Mouse (Mus musculus) embryonic stem cell, embryonic (primary cell): ENCODE results near the gene Pum2.

Source experiments
- CTCF ChIA-PET, 4 experiments: fragments of 300-600 bp in 2 of 4; fragments of 350-600 bp in 2 of 4; sonication (Branson Sonifier 250); formaldehyde crosslinking; loops; one replicate each; lab custom pipeline; 2022; ENCODE audit warnings: inconsistent platforms in 2 of 4; lab: Charles Lee
- POLR2A ChIA-PET, 4 experiments: fragments of 300-600 bp in 2 of 4; fragments of 350-600 bp in 2 of 4; sonication (Branson Sonifier 250); formaldehyde crosslinking; loops; one replicate each; lab custom pipeline; 2022; ENCODE audit warnings: antibody characterized with exemption in 4 of 4, inconsistent platforms in 1 of 4; lab: Charles Lee

Gene Pum2

DNA sequence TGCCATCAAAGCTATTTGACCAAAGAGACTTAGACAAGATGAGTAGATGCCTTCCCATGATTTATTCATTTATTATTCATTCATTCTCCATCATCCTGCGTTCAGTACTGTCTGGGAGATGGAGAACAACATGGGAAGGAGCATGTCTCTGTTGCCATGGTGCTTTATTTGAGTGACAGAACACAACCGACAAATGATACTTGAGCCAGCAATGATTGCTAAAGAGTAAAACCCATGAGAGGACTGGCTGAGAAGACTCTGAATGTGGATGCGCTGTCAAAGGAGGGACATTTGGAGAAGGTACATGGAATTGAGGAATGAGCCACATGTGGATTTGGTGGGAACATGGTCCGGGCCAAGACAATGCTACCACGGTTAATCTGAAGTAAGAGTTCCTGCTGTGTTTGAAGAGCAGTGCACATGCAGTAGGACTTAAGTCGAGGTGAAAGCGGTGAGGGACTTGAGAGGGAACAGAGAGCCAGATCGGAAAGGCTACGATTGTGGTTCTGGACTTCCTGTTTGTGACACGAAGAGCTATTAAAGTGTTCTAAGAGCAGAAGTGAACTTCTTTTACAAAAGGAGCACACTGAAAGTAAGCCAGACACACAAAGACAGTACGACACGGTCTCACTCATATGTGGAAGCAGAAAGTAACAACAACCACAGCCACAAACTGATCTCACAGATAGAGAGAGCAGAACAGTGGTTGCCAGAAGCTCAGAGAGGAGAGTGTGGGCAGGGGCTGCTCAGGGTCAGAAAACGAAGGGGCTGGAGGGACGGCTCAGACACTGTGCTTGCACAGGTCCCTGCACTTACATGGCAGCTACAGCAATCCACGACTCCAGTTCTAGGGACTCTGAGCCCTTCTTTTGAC, 14.3 kb upstream of the Pum2 start:
- ChIA-PET CTCF (interaction anchor here in 1 of 4 experiments (1.0 kb wide), 1 partner anchor 21 kb away, joined by 3 read pairs; no protein-coding TSS in a partner anchor), POLR2A (interaction anchor here in 2 of 4 experiments (0.7 to 1.0 kb wide), 2 partner anchors 19 to 127 kb away, joined by 3 read pairs; no protein-coding TSS in a partner anchor)

DNA sequence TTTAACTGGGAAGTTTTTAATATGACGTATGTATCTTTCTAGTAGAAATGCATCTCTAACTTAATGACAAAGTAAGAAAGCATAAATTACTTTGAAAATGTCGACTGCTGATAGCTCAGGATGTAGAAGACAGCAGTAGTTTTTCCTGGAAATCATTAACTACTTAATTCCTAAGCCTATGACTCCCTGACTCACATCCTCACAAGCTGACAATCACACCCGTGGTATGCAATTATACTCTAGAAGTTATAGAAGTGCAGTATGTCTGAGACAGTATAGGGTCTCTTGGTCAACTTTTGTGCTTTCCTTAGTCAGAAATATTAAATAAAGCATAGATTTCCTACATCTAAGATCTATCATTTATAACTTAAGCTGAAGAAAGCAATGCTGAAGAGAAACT, 12.2 kb upstream of the Pum2 start:
- ChIA-PET POLR2A (interaction anchor here in 1 of 4 experiments (0.6 to 1.2 kb wide), 4 partner anchors 17 to 64 kb away, joined by 3 read pairs; no protein-coding TSS in a partner anchor), CTCF (interaction anchor here in 2 of 4 experiments (0.6 to 0.7 kb wide), 2 partner anchors 10 to 107 kb away, joined by 3 to 7 read pairs; no protein-coding TSS in a partner anchor)

DNA sequence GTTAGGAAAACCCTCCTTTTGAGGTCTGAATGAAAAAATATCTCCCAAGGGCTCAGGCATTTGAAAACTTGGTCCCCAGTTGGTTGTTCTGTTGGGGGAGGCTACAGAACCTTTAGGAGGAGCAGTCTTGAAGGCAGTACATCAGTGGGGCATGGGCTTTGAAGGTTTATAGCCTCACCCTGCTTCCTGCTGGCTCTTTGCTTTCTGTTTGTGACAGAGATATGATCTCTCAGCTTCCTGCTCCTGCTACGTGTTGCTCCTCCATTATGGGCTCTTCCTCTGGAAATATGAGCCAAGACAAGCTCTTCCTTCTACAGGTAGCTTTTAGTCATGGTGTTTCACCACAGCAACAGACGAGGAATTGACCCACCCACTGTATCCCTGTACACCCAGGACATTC, 11.8 kb upstream of the Pum2 start:
- CTCF ChIA-PET, result interaction anchor here in 1 of 4 experiments (0.6 kb wide), 1 partner anchor 106 kb away, joined by 3 read pairs; no protein-coding TSS in a partner anchor
- POLR2A ChIA-PET, result interaction anchor here in 1 of 4 experiments (0.7 to 1.2 kb wide), 2 partner anchors 9 to 21 kb away, joined by 3 read pairs; no protein-coding TSS in a partner anchor

DNA sequence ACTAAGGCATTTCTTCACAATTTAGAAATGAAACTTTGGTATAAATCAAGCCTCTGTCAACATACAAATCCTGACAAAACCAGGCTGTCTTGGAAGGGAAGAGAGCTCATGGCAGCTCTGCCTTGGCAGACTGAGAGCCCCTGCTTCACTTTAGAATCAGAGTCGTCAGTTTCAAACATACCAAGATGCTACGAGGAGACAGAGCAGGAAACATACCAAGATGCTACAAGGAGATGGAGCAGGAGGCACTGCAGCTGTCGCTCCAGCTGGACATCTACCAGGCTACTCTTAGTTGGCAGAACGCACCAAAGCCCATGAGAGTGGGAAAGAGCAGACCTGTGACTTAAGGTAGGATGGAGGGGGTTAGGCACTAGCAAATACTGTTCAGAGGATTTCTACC, 11.2 kb upstream of the Pum2 start:
- CTCF ChIA-PET, result no interaction called here
- POLR2A ChIA-PET, result interaction anchor here in 2 of 4 experiments (0.6 to 1.8 kb wide), 3 partner anchors 8 to 327 kb away, joined by 3 read pairs; no protein-coding TSS in a partner anchor

DNA sequence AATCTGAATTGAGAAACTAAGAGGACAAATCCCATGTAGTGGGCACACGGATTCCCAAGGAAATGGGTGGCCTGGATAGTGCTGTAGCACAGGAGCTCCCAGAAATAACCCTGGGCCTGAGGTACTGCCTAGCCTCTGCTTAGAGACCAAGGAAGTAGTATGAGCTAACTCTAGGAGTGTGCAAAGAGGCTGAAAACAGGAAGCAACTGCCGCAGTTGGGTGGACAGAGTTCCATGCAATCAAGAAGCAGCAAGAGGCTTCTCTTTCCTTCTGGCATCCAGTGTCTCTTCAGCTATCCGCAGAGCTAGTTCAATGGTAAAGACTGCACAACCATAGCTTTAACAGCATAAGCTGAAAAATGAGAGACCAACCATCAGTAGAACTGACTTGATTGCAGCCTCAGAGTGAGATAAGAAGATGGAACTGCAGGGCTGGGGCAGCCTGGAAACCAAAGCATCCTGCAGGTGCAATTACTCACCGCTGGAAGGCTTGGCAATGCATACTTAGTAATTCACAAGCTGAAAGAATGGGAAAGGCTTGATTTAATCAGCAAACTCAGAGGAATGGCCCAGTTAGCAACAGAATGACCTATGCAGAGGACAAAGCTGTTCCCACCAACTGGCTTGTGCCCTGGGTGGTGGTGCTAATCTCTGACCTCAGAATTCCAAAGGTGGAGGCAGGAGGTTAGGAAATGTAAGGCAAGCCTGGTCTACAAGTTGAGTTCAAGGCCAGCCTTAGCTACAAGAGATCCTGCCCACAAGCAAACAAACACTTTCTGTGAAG, 6.3 kb upstream of the Pum2 start:
- CTCF ChIA-PET, result interaction anchor here in 2 of 4 experiments (0.6 to 1.2 kb wide), 3 partner anchors 30 to 311 kb away, joined by 3 to 5 read pairs (median 4); no protein-coding TSS in a partner anchor
- POLR2A ChIA-PET, result interaction anchor here in 3 of 4 experiments (0.6 to 1.7 kb wide), 10 partner anchors 11 to 238 kb away, joined by 3 to 6 read pairs (median 4); partner anchors contain the start of gene Rhob (in 2 of the 3)

DNA sequence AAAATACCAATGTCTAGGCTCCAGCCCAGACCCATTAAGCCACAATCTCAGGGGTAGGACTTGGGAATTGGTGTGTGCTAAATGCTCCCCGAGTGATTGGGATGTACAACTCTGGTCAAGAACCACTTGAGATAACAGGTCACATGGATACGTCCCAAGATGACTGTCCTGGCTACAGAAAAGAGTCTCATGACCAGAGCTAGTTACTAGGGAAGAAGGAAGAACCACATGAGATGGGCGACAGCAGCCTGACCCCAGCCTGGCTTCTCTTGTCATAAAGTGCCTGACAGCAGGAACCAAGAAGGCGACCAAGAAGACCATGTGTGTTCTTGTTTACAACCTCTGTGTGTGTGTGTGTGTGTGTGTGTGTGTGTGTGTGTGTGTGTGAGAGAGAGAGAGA, 4.5 kb upstream of the Pum2 start:
- CTCF ChIA-PET, result no interaction called here
- POLR2A ChIA-PET, result interaction anchor here in 1 of 4 experiments (1.1 to 1.3 kb wide), 2 partner anchors 9 to 170 kb away, joined by 3 read pairs; partner anchors contain the start of gene Rhob

DNA sequence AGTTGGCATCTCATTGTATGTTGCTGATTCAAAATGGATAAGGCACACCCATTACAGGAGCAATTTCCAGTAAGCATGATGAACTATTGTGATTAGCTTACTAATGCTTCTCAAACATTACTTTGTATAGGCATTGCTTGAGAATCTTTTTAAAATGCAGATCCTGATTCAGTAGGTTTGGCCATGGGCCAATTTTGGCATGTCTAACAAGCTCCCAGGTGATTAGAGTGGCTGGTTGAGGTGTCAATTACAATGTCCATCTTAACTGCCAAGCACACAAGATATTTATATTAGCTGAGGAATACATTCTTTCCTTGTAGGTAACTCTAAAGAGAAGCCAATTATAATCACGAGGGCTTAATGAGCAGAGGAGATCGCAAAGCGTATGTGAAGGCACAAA, 4.1 kb upstream of the Pum2 start:
- POLR2A ChIA-PET, result interaction anchor here in 1 of 4 experiments (1.1 to 1.3 kb wide), 2 partner anchors 9 to 170 kb away, joined by 3 read pairs; partner anchors contain the start of gene Rhob
- CTCF ChIA-PET, result no interaction called here

DNA sequence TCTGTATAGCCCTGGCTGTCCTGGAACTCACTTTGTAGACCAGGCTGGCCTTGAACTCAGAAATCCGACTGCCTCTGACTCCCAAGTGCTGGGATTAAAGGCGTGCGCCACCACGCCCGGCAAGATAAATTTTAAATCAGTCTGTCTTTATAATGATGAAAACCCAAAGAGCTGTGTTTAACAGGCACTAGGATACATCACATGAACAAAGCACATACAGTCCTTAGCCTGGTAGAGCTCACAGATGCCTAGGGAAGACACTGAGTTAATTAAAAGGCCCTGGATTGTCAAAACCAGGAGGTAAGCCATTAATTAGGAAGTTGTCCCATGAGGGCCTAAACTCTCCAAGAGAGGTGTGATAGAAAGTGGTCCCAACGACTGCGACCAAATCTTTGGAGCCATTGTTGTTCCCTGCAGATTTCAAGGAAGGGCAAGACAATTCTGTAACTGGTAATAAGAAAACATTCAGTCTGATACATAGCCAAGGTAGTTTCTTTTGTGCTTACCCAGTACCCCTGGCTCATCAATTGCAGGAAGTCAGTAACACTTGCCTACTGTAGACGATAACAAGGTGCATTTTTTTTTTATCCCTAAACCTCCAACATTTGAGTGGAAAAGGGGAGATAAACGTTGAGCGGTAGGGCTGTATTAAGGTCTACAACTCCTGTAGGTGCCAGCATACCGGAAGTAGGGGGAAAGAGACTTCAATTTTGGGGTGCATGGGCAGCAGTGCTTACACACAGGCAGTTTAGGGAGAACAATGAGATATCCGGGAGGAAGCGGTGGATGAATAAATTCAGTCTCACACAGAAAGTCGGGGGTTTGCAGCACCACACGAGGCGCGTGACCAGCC, 587 bp upstream of the Pum2 start:
- CTCF ChIA-PET, result no interaction called here

DNA sequence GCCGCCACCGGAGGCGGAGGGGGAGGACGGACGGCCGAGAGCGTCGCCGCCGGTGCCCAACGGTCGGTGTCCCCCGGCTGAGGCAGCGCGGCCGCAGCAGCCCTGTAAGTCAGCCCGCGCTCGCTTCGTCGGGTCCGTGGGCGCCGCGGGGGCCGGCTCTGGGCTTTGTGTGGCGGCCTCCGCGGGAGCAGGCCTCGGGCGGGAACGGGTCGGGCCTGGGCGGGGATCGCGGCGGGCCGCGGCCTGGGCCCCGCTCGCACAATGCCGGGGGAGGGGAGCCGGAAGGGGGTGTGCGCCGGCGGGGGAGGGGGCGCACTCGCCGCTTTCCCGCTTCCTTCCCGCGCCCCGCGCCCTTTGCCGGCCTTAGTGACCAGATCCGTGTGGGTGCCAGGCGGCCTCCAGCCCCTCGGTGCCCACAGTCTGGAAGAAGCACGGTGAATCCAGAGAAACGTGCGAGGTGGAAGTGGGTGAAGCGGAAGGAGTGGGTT, 487 bp downstream of the Pum2 start:
- POLR2A ChIA-PET, result interaction anchor here in 2 of 4 experiments (1.2 to 2.2 kb wide), 6 partner anchors 10 to 354 kb away, joined by 3 to 8 read pairs (median 6); partner anchors contain the start of gene Rhob (in 1 of the 2)
- CTCF ChIA-PET, result no interaction called here

More for the DNA sequence above, 587 bp upstream of the Pum2 start:
- POLR2A ChIA-PET, result interaction anchor here in 3 of 4 experiments (0.7 to 1.7 kb wide), 6 partner anchors 9 to 174 kb away, joined by 3 to 8 read pairs (median 5); partner anchors contain the start of gene Rhob (in 2 of the 3)

DNA sequence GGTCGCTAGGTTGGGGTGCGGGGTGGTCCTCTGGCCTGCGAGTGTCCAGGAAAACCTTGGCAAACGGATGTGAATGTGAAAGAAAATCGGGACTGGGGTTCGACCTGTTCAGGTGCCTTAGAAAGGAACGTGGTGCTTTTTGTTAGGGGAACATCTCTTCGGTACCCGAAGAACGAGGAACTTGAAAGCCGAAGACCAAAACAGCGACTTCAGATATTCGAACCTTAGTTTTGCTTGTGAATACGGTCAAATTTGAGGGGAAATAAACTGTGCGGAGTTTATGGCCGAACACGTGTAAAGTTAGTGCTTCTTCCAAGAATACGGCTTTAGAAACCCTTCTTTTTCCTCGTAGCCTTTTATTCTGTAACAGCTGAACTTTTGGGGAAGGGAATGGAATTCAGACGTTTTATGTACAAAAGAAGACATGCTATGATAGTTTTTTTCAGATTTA, 982 bp downstream of the Pum2 start:
- ChIA-PET CTCF (interaction anchor here in 1 of 4 experiments (0.6 kb wide), 1 partner anchor 19 kb away, joined by 3 read pairs; no protein-coding TSS in a partner anchor), POLR2A (interaction anchor here in 2 of 4 experiments (0.8 to 2.2 kb wide), 8 partner anchors 9 to 522 kb away, joined by 3 to 8 read pairs (median 4); partner anchors contain the start of gene Rhob (in 1 of the 2))

DNA sequence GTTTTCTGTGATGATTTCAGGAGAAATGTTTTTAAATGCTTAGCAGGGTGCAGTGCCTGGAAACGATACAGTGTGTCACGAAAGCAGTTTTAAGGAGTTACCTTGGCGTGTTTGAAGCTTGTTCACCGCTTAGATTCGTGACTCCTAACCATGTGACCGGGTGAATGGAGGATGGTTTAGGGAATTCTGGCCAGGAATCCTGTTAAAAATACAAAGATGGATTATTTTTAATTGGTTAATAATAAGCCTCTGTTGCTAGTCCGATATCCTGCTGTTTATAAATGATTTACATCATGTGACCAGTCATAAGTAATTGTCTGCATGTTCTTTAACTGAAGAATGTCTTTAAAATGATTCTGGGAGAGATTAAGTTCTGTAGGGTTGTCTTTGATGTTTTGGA, 1.4 kb downstream of the Pum2 start:
- POLR2A ChIA-PET, result interaction anchor here in 3 of 4 experiments (0.7 to 2.2 kb wide), 11 partner anchors 9 to 522 kb away, joined by 3 to 8 read pairs (median 3); partner anchors contain the start of gene Rhob (in 1 of the 3)
- CTCF ChIA-PET, result interaction anchor here in 1 of 4 experiments (0.6 kb wide), 1 partner anchor 19 kb away, joined by 3 read pairs; no protein-coding TSS in a partner anchor

DNA sequence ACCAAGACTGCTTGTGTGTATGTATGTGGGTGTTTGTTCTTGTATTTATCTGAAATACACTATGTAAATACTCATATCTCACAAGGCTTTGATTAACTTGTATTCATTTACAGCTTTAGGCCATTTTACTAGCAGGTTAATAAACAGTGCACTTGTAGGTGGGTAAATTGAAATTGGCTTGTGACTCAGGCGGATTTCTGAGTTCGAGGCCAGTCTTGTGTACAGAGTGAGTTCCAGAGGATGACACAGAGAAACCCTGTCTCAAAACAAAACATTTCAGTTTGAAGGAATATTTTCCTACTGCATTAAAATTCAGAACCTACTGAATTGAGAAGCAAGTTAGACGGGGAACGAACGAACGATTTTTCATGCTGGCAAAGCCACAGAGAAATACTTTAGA, 2.4 kb downstream of the Pum2 start:
- CTCF ChIA-PET, result no interaction called here
- POLR2A ChIA-PET, result interaction anchor here in 3 of 4 experiments (0.8 to 2.2 kb wide), 6 partner anchors 8 to 363 kb away, joined by 3 to 8 read pairs (median 5); partner anchors contain the start of gene Rhob (in 1 of the 3)

DNA sequence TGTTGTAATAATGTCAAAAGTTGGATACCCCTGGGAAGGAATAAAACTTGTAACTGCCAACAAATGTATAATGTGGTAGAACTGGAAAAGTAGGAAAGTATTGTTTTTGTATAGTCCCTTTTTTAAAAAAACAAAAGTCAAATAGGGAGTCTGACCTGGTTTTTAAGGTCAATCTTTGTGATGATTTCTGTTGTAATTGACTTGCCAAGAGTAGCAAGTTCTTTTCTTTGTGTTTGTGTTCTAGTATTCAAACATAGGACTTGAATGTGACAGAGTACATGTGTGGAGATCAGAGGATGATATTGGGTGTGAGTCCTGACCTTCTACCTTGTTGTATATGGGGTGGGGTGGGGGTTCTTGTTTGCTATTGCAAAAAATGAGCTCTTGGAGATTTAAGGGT, 4.0 kb downstream of the Pum2 start:
- CTCF ChIA-PET, result interaction anchor here in 1 of 4 experiments (0.6 kb wide), 1 partner anchor 323 kb away, joined by 3 read pairs; no protein-coding TSS in a partner anchor
- POLR2A ChIA-PET, result interaction anchor here in 2 of 4 experiments (0.6 to 2.5 kb wide), 10 partner anchors 8 to 344 kb away, joined by 3 to 6 read pairs (median 3); partner anchors contain the start of genes Rhob (in 1 of the 2) and Sdc1 (in 1 of the 2)

DNA sequence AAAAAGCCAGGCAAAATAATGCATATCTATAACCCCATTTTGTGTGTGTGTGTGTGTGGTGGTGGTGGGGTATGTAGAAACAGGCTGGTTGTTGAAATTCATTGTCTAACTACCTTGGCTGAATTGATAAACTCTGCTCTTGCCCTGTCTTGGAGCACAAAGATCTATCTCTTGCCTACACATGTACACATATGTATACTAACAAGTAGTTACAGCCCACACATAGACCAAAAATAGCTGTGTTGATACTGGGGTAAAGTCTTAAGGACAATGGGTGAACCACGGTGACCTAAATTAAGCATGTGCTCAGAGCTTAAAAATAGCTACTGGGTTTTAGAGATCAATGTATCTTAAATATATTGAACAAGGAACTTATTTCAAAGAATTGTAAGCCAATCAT, 10.3 kb downstream of the Pum2 start:
- POLR2A ChIA-PET, result interaction anchor here in 3 of 4 experiments (0.7 to 3.1 kb wide), 6 partner anchors 8 to 186 kb away, joined by 3 to 12 read pairs (median 5); no protein-coding TSS in a partner anchor
- CTCF ChIA-PET, result no interaction called here

DNA sequence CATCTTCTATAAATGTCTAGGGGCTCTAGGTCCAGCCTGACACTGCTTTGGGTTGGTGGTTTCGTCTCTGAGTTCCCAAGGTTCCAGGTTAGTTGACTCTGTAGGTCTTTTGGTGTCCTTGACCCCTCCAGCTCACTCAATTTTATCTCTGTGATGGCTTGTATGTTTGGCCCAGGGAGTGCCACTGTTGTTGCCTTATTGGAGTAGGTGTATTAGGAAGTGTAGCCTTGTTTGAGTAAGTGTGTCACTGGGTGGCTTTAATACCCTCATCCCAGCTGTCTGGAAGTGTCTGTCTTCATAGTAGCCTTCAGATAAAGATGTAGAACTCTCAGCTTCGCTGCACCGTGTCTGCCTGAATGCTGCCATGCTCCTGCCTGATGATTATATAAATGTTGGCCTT, 11.1 kb downstream of the Pum2 start:
- CTCF ChIA-PET, result interaction anchor here in 1 of 4 experiments (0.6 kb wide), 1 partner anchor 178 kb away, joined by 5 read pairs; no protein-coding TSS in a partner anchor
- POLR2A ChIA-PET, result interaction anchor here in 3 of 4 experiments (1.1 to 3.1 kb wide), 5 partner anchors 9 to 186 kb away, joined by 3 to 12 read pairs (median 3); no protein-coding TSS in a partner anchor

DNA sequence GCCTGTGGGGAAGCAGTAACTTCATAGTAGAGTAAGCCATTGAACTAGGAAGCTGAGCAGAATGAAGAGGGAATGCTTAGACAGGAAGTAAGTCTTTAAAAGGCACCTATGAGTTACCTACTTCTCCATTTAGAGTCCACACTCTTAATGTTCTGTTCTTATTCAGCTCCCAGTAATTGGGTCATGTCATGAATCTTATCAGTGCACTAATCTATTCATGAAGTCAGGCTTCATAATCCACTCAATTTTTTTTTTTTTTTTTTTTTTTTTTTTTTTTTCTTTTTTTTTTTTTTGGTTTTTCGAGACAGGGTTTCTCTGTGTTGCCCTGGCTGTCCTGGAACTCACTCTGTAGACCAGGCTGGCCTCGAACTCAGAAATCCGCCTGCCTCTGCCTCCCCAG, 15.9 kb downstream of the Pum2 start:
- ChIA-PET POLR2A (interaction anchor here in 2 of 4 experiments (0.7 to 4.1 kb wide), 11 partner anchors 8 to 78 kb away, joined by 3 to 24 read pairs (median 6); no protein-coding TSS in a partner anchor), CTCF (interaction anchor here in 1 of 4 experiments (0.6 to 1.8 kb wide), 2 partner anchors 312 to 370 kb away, joined by 4 read pairs; no protein-coding TSS in a partner anchor)
